Mouse (Mus musculus): ENCODE results near the gene Bex6. TPM values are rescaled to one million over a fixed set of nuclear protein-coding genes. Genes with fewer than 3 reads are reported as not detected.

Bex6 gene
- total RNA-seq (2014; rRNA removed) (not detected in 2 replicates), polyA plus RNA-seq (2012; rRNA removed) (not detected in 2 replicates)

DNA sequence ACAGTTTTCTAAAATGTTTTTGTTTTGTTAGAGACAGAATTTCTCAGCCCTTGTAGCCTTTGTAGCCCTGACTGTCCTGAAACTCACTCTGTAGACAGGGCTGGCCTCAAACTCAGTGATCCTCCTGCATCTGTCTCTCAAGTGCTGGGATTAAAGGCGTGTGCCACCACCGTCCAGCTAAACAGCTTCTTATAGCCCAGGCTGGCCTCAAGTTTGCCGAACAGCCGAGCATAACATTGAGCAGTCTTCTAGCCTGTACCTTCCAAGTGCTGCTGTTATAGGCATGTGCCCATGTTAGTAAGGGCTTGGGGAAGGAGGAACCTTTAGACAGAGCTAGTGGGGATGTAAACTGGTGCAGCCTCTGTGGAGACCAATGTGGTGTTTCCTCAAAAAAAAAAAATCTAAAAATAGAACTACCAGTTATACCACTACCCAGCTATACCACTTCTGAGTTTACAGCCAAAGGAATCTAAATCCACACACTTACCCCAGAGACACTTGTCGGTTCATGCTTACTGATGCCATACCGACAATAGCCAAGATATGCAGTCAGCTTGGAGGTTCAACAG, at the start of gene Bex6:
Gene Bex6 (plus strand): TSS at position 491 of the 569 bp plus-strand sequence.
- no peak for TF ChIP-seq POLR2A (IDR thresholded peaks at IDR 0.05; ENCODE audit: extremely low read depth, insufficient read depth, low read length)
- TF ChIP-seq CTCF (IDR thresholded peaks at IDR 0.05; ENCODE audit: low read depth, low read length) = no peak
- Histone ChIP-seq H3K4me1 (ENCODE audit: control insufficient read depth, insufficient read depth, low read length) (no peaks in the 10 kb centered on the region), H3K79me2 (ENCODE audit: control insufficient read depth, insufficient read depth, low read length) (no peaks in the 10 kb centered on the region), H3K9ac (ENCODE audit: low read depth, low read length) (no peak within 1 kb of the TSS), H3K27me3 (ENCODE audit: control insufficient read depth, insufficient read depth, low read length) (no peaks in the 10 kb centered on the region), H3K36me3 (ENCODE audit: control insufficient read depth, insufficient read depth, low read length) (no peaks in the 10 kb centered on the region), H3K4me3 (ENCODE audit: insufficient read depth, low read depth, low read length) (no peak within 1 kb of the TSS), H3K27ac (replicated peaks; ENCODE audit: insufficient read depth, low read depth, low read length) (no peak within 1 kb of the TSS)
- WGBS = 95% methylated on average over 6 of the region's 6 CpGs
- DNase-seq (ENCODE audit: extremely low read depth, low read depth, low spot score) = no peak

DNA sequence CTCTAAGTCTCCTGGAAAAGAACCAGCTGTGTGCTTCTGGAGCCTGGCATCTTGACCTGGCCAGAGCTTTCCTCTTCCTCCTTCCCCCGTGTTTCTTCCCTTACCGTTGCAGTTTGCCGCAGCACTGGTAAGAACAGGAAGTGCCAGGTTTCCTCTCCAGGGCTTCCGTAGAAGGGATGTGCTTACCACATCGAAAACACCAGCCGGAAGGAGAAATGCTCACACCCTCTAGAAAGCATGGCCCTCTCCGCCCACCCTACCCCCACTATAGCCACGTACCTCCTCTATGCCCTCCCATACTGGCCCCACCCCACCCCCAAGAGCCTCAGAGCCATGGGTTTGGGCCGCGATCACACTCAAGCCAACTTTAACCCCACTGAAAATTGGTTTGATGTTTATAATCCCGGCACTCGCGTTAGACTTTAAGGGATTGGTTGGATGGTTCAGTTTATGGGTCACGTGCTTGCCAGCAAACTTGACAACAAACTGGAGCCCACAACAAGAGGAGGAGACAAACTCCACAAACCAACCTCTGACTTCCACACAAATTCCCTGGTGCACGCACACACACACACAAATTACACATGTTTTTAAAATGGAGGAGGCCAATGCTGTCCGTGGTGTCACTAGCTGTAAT, 49.3 kb upstream of the Bex6 start:
- Histone ChIP-seq H3K36me3 (ENCODE audit: control insufficient read depth, insufficient read depth, low read length) (no peaks in the 10 kb centered on the region), H3K27me3 (ENCODE audit: control insufficient read depth, insufficient read depth, low read length) (no peaks in the 10 kb centered on the region), H3K79me2 (ENCODE audit: control insufficient read depth, insufficient read depth, low read length) (no peaks in the 10 kb centered on the region), H3K4me1 (ENCODE audit: control insufficient read depth, insufficient read depth, low read length) (peaks cover 2% of the 10 kb centered on the region; the same call in 1 of the 2 replicates), H3K27ac (replicated peaks; ENCODE audit: insufficient read depth, low read depth, low read length) (peak overlapping the region; percentile 35), H3K9ac (ENCODE audit: low read depth, low read length) (peak overlapping the region; percentile 15; the same call in 1 of the 2 replicates), H3K4me3 (ENCODE audit: insufficient read depth, low read depth, low read length) (peak overlapping the region; percentile 36)
- 68% methylated on average over 16 of the region's 16 CpGs for WGBS
- TF ChIP-seq CTCF (IDR thresholded peaks at IDR 0.05; ENCODE audit: low read depth, low read length) (no peak), POLR2A (IDR thresholded peaks at IDR 0.05; ENCODE audit: extremely low read depth, insufficient read depth, low read length) (no peak)
- DNase-seq (ENCODE audit: extremely low read depth, low read depth, low spot score) = peak; percentile 46

DNA sequence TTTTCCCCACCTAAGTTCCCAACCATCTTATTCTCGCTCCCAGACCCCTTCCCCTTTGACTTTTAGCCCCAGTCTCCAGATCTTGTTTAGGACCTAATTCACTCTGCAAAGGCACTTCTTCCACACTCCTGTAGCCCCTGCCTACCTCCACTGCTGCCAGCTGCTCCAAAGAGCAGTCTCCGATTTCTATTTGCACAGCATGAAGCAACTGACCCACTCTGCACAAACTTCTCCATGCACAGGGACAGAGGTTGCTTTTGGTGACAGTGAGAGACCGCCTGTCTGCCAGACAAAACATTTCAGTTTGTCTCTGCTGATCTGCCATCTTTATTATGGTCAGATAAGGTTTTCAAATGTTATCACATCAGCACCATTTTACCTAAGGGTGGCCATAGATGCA, 46.5 kb upstream of the Bex6 start:
- H3K27ac ChIP-seq (replicated peaks; ENCODE audit: insufficient read depth, low read depth, low read length) = no peak overlapping the region
- H3K9ac ChIP-seq (ENCODE audit: low read depth, low read length) = no peak overlapping the region
- H3K4me3 ChIP-seq (ENCODE audit: insufficient read depth, low read depth, low read length) = no peak overlapping the region
- WGBS = 36% methylated on average over 3 of the region's 3 CpGs
- H3K27me3 ChIP-seq (ENCODE audit: control insufficient read depth, insufficient read depth, low read length) = no peaks in the 10 kb centered on the region
- H3K79me2 ChIP-seq (ENCODE audit: control insufficient read depth, insufficient read depth, low read length) = no peaks in the 10 kb centered on the region
- H3K4me1 ChIP-seq (ENCODE audit: control insufficient read depth, insufficient read depth, low read length) = no peaks in the 10 kb centered on the region; the same call in 1 of the 2 replicates
- H3K36me3 ChIP-seq (ENCODE audit: control insufficient read depth, insufficient read depth, low read length) = no peaks in the 10 kb centered on the region
- TF ChIP-seq POLR2A (IDR thresholded peaks at IDR 0.05; ENCODE audit: extremely low read depth, insufficient read depth, low read length) (no peak), CTCF (IDR thresholded peaks at IDR 0.05; ENCODE audit: low read depth, low read length) (no peak)
- peak; percentile 66 for DNase-seq (ENCODE audit: extremely low read depth, low read depth, low spot score)

DNA sequence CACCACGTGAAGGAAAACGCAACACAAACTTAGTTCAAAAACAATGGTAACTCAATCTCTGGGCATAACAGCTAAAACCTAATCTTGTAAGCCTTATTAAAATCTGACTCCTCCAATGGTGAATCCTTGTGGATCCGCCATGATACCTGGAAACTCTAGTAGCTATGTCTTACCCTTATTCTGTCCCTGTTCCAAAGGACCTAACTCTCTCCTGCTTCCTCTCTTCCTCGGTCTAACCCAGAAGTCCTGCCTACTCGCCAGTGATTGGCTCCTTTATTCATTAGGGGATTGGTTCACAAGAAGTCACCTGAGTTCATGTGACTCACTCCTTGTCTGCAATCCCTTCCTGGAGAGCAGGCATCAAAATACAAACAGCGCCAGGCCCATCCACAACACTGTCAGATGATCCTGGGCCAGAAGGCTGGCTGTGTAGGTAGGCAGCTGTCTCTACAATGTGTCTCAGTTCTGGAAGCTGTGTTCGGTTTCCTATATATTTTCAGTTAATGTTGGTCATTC, 43.7 kb upstream of the Bex6 start:
- no peak overlapping the region for H3K27ac ChIP-seq (replicated peaks; ENCODE audit: insufficient read depth, low read depth, low read length)
- no peaks in the 10 kb centered on the region; the same call in 1 of the 2 replicates for H3K4me1 ChIP-seq (ENCODE audit: control insufficient read depth, insufficient read depth, low read length)
- no peak for TF ChIP-seq CTCF (IDR thresholded peaks at IDR 0.05; ENCODE audit: low read depth, low read length)
- TF ChIP-seq POLR2A (IDR thresholded peaks at IDR 0.05; ENCODE audit: extremely low read depth, insufficient read depth, low read length) = no peak
- DNase-seq (ENCODE audit: extremely low read depth, low read depth, low spot score) = no peak
- H3K9ac ChIP-seq (ENCODE audit: low read depth, low read length) = no peak overlapping the region
- H3K36me3 ChIP-seq (ENCODE audit: control insufficient read depth, insufficient read depth, low read length) = no peaks in the 10 kb centered on the region
- H3K27me3 ChIP-seq (ENCODE audit: control insufficient read depth, insufficient read depth, low read length) = no peaks in the 10 kb centered on the region
- no peaks in the 10 kb centered on the region for H3K79me2 ChIP-seq (ENCODE audit: control insufficient read depth, insufficient read depth, low read length)
- no peak overlapping the region for H3K4me3 ChIP-seq (ENCODE audit: insufficient read depth, low read depth, low read length)
- WGBS = 88% methylated on average over 7 of the region's 7 CpGs

DNA sequence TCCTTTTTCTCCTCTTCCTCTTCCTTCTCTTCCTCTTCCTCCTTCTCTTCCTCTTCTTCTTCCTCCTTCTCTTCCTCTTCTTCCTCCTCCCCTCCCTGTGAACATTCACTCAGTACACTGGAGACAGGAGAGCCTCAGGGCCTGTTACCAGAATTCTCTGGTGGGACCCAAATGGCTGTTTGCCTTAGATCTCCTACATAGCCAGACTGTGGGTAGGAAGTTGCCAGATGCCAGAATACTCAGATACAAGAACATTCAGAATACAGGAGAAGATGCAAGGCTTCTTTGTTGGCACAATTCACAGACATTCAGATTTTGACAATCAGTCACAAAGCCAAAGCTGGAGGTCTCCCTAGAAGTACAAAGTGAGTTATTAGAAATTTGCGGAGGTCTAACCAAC, 40.7 kb upstream of the Bex6 start:
- H3K27ac ChIP-seq (replicated peaks; ENCODE audit: insufficient read depth, low read depth, low read length) = no peak overlapping the region
- WGBS = 97% methylated on average over 1 of the region's 1 CpGs
- DNase-seq (ENCODE audit: extremely low read depth, low read depth, low spot score) = no peak
- TF ChIP-seq CTCF (IDR thresholded peaks at IDR 0.05; ENCODE audit: low read depth, low read length) (no peak), POLR2A (IDR thresholded peaks at IDR 0.05; ENCODE audit: extremely low read depth, insufficient read depth, low read length) (no peak)
- H3K79me2 ChIP-seq (ENCODE audit: control insufficient read depth, insufficient read depth, low read length) = no peaks in the 10 kb centered on the region
- no peak overlapping the region for H3K4me3 ChIP-seq (ENCODE audit: insufficient read depth, low read depth, low read length)
- H3K27me3 ChIP-seq (ENCODE audit: control insufficient read depth, insufficient read depth, low read length) = no peaks in the 10 kb centered on the region
- H3K4me1 ChIP-seq (ENCODE audit: control insufficient read depth, insufficient read depth, low read length) = no peaks in the 10 kb centered on the region
- no peak overlapping the region for H3K9ac ChIP-seq (ENCODE audit: low read depth, low read length)
- H3K36me3 ChIP-seq (ENCODE audit: control insufficient read depth, insufficient read depth, low read length) = peaks cover 2% of the 10 kb centered on the region; the same call in 1 of the 2 replicates

DNA sequence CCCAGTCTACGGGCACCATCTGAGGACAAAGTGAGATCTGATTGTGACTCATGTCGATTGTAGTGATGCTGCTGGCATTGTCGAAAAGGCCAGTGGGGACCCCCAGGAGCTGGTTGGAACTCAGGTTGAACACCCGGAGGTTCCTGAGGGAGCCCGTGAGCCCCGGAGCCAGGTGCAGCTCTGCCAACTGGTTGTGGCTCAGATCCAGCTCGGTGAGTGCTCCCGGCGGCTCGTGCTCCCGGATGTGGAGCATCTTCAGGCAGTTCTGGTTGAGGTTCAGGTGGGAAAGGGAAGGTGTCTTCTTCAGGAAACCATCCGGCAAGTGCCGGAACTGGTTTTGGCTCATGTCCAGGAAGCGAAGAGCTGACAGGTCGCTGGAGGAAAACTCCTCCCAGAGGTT, 35.9 kb upstream of the Bex6 start:
- 95% methylated on average over 15 of the region's 15 CpGs for WGBS
- Histone ChIP-seq H3K9ac (ENCODE audit: low read depth, low read length) (no peak overlapping the region), H3K27ac (replicated peaks; ENCODE audit: insufficient read depth, low read depth, low read length) (no peak overlapping the region), H3K4me1 (ENCODE audit: control insufficient read depth, insufficient read depth, low read length) (no peaks in the 10 kb centered on the region), H3K27me3 (ENCODE audit: control insufficient read depth, insufficient read depth, low read length) (no peaks in the 10 kb centered on the region), H3K4me3 (ENCODE audit: insufficient read depth, low read depth, low read length) (no peak overlapping the region), H3K79me2 (ENCODE audit: control insufficient read depth, insufficient read depth, low read length) (no peaks in the 10 kb centered on the region), H3K36me3 (ENCODE audit: control insufficient read depth, insufficient read depth, low read length) (peaks cover 2% of the 10 kb centered on the region; the same call in 1 of the 2 replicates)
- DNase-seq (ENCODE audit: extremely low read depth, low read depth, low spot score) = no peak
- no peak for TF ChIP-seq CTCF (IDR thresholded peaks at IDR 0.05; ENCODE audit: low read depth, low read length)
- TF ChIP-seq POLR2A (IDR thresholded peaks at IDR 0.05; ENCODE audit: extremely low read depth, insufficient read depth, low read length) = no peak
